Mouse (Mus musculus) midbrain, embryonic 13.5 days (tissue): Measurements from ENCODE around the gene Prkca. TPM values are rescaled to one million over a fixed set of nuclear protein-coding genes. Genes with fewer than 3 reads are reported as not detected.

ENCODE experiments used
- ATAC-seq: fragments of 200-750 bp; cut with Nextera tagmentation; 2 replicates; pipeline ENCODE4 v1.8.0; 2017; ENCODE audit warnings: mild to moderate bottlenecking, moderate TSS enrichment, moderate library complexity
- H3K27ac ChIP-seq: fragments of 300-500 bp; sonication (generic); 2 replicates; pipeline ENCODE4 v1.5.1; 2015; ENCODE audit warnings: inconsistent platforms, mild to moderate bottlenecking, moderate library complexity
- H3K27me3 ChIP-seq: fragments of 300-500 bp; sonication (generic); 2 replicates; pipeline ENCODE4 v1.6.1; 2015; ENCODE audit warnings: mild to moderate bottlenecking, inconsistent platforms
- H3K36me3 ChIP-seq: fragments of 300-500 bp; sonication (generic); 2 replicates; pipeline ENCODE4 v1.6.1; 2015; ENCODE audit warnings: mild to moderate bottlenecking, inconsistent platforms
- H3K4me1 ChIP-seq: fragments of 300-500 bp; sonication (generic); replicated peaks from 2 replicates; pipeline ENCODE4 v1.6.1; 2015; ENCODE audit warnings: inconsistent platforms
- H3K4me2 ChIP-seq: fragments of 300-500 bp; sonication (generic); replicated peaks from 2 replicates; pipeline ENCODE4 v1.6.1; 2015; ENCODE audit warnings: moderate library complexity, mild to moderate bottlenecking, inconsistent platforms
- H3K4me3 ChIP-seq: fragments of 300-500 bp; sonication (generic); replicated peaks from 2 replicates; pipeline ENCODE4 v1.5.1; 2015; ENCODE audit warnings: mild to moderate bottlenecking, inconsistent platforms
- H3K9ac ChIP-seq: fragments of 300-500 bp; sonication (generic); replicated peaks from 2 replicates; pipeline ENCODE4 v1.6.1; 2015; ENCODE audit warnings: mild to moderate bottlenecking, inconsistent platforms
- H3K9me3 ChIP-seq: fragments of 300-500 bp; sonication (generic); 2 replicates; pipeline ENCODE4 v1.6.1; 2016; ENCODE audit warnings: mild to moderate bottlenecking, inconsistent platforms
- WGBS: fragments of 180-500 bp; shearing (Covaris S2); methylation state at CpG from one replicate; pipeline ENCODE4 v1.1.7; 2015; 5-methylcytosine and 5-hydroxymethylcytosine counted together
- polyA plus RNA-seq: library from polyadenylated mRNA; unstranded; fragments of >200 nt; fragmentation: Nextera tagmentation; extraction: Ambion mirVana; gene quantifications from 2 replicates; pipeline ENCODE4 v1.2.1, GENCODE M21; 2015

Gene Prkca
- polyA plus RNA-seq, 1 experiment from 2014 or later = 3.3 TPM

DNA sequence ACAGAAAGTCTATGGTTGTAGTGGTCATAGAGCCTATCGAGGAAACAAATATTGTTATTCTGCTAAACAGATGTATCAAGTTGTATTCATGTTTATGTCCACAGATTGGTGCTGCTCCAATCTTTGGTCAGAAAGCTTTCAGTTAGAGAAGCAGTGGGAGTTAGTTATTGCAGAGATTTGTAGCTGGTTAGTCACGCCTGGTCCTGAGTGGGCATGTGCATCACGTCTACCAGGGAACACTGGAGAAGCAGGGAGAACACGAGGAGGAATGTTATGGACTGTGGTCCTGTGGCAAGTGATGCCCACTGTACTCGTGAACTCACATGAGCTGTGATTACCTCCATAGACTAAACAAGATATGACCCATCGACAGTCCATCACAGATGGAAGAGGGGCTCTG, 153.4 kb downstream of the Prkca start:
- no peaks in the 10 kb centered on the region for H3K36me3 ChIP-seq
- H3K9ac ChIP-seq = no peak overlapping the region
- 93% methylated on average over 6 of the region's 6 CpGs for WGBS
- no peak overlapping the region for H3K4me3 ChIP-seq
- no peaks in the 10 kb centered on the region for H3K9me3 ChIP-seq
- no peak for ATAC-seq
- no peaks in the 10 kb centered on the region for H3K27me3 ChIP-seq
- peaks cover 2% of the 10 kb centered on the region for H3K4me1 ChIP-seq
- H3K27ac ChIP-seq = no peak overlapping the region
- no peak overlapping the region for H3K4me2 ChIP-seq

DNA sequence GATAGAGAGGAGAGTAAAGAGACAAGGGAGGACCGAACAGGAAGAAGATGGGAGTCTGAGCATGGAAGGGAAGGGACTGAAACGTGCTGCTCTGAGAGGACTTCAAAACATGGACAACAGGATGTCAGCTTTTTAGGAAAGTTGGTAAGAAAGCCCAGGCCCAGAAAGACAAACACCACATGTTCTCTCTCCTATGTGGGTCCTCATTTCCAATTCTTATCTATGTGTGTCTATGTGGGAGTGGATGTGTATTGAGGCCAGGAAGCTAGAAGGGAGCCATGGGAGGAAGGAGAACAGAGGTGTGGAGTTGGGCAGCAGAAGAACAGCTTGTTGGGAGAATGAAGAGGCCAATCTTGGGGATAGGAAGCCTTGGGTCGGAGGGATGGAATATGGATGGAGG, 154.4 kb downstream of the Prkca start:
- H3K4me3 ChIP-seq = no peak overlapping the region
- no peaks in the 10 kb centered on the region for H3K27me3 ChIP-seq
- H3K4me2 ChIP-seq = no peak overlapping the region
- no peaks in the 10 kb centered on the region for H3K4me1 ChIP-seq
- no peak for ATAC-seq
- no peak overlapping the region for H3K9ac ChIP-seq
- no peaks in the 10 kb centered on the region for H3K36me3 ChIP-seq
- no peak overlapping the region for H3K27ac ChIP-seq
- no peaks in the 10 kb centered on the region for H3K9me3 ChIP-seq
- WGBS = 93% methylated on average over 3 of the region's 3 CpGs

DNA sequence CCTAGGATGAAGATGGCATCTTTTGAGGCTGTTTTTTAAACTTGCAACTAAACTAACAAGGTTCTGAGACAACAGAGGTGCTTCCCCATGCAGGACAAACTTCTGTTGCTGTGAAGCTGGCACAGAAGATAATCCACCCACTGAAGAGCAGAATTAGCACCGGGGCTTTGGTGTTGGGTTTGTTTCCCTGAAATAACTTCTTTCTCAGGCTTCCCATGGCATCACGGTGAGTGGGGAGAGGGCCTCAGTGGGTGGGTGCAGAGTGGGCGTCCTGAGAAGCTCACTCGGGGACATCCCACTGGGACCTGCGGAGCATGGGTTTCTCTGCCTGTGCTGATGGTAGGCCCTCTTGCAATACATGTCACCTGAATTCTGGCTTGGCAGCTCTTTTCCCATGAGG, 161.3 kb downstream of the Prkca start:
- Histone ChIP-seq H3K4me2 (no peak overlapping the region), H3K9me3 (no peaks in the 10 kb centered on the region), H3K27ac (no peak overlapping the region), H3K36me3 (no peaks in the 10 kb centered on the region), H3K27me3 (no peaks in the 10 kb centered on the region), H3K4me3 (no peak overlapping the region), H3K9ac (no peak overlapping the region), H3K4me1 (peaks cover 29% of the 10 kb centered on the region)
- no peak for ATAC-seq
- 89% methylated on average over 5 of the region's 5 CpGs for WGBS

DNA sequence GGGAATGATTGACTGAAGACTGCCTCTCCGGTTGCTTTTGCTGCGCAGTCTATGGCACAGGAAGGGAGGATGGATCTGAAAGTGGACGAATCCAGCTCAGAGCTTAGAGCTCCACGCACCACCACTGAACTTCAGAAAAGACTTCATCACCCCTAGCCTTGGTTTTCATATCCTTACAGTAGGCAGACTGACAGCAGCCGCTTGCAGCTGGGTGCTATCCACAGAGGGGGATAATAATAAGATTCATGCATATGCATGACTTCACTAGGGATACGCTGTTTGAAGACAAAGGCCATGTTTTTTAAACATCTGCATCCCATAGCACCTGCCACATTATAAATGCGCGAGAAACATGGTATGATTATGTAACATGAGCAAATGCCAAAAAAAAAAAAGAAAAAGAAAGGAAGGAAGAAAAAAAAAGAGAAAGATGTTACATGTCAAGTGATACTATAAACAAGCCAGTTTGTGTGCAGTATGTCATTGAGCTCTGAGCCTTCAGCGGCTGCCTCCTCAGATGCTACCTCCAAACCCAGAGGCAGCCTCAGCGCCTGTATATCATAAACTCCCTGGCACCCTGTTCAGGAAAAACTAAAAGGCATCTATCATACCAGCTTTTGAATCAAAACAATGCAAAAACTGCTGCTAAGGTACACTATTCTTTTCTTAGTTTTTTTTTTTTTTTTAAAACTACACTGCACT, 162.6 kb downstream of the Prkca start:
- Histone ChIP-seq H3K9me3 (no peaks in the 10 kb centered on the region), H3K36me3 (no peaks in the 10 kb centered on the region), H3K9ac (no peak overlapping the region), H3K27me3 (no peaks in the 10 kb centered on the region), H3K4me2 (0 out of 2 replicates have a peak overlapping the region, but pooled peaks have one; percentile 19), H3K4me1 (peaks cover 33% of the 10 kb centered on the region), H3K4me3 (no peak overlapping the region), H3K27ac (peak overlapping the region; percentile 65)
- peak; percentile 87 for ATAC-seq
- 33% methylated on average over 10 of the region's 10 CpGs for WGBS

DNA sequence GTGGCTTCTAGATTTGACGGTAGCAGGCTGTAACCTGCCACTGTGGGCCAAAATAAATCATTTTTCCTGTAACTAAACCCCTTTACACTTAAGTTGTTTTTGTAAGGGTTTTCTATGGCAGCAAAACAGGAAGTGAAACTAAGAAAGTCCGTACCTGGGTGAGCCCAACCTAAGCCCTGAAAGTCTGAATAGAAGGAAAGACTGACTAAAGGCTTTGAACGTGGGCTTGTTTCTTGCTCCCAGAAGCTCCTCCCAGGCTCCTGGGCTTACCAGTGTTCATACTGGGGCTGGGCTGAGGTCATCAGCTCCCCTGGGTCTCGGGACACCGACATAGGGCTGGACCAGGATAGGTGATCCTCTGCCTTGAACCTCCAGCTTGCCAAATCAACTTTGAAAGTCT, 164.9 kb downstream of the Prkca start:
- no peak overlapping the region for H3K4me3 ChIP-seq
- H3K36me3 ChIP-seq = no peaks in the 10 kb centered on the region
- WGBS = 84% methylated on average over 5 of the region's 5 CpGs
- no peak overlapping the region for H3K9ac ChIP-seq
- H3K4me2 ChIP-seq = no peak overlapping the region
- H3K4me1 ChIP-seq = peaks cover 33% of the 10 kb centered on the region
- H3K9me3 ChIP-seq = no peaks in the 10 kb centered on the region
- no peak for ATAC-seq
- H3K27ac ChIP-seq = no peak overlapping the region
- H3K27me3 ChIP-seq = no peaks in the 10 kb centered on the region

DNA sequence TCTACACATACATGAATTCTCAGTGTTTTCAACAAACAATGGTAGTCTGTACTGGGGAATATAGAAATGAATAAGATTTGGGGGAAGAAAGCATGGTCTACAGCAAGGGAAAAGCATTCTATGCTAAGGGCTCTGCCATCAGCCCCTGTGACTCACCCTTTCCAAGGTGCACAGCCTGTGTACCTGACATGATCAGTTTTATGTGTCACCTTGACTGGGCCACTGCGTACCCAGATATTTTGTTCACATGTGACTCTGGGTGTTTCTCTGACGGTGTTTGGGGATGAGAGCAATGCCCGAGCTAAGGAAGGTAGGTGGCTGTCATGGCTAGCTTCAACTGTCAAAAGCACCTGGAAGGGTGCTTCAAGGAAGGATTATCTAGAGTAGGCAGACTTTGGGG, 165.5 kb downstream of the Prkca start:
- Histone ChIP-seq H3K9ac (no peak overlapping the region), H3K27me3 (no peaks in the 10 kb centered on the region), H3K27ac (no peak overlapping the region), H3K4me2 (no peak overlapping the region), H3K9me3 (no peaks in the 10 kb centered on the region), H3K4me1 (peaks cover 33% of the 10 kb centered on the region), H3K36me3 (no peaks in the 10 kb centered on the region), H3K4me3 (no peak overlapping the region)
- 98% methylated on average over 3 of the region's 3 CpGs for WGBS
- no peak for ATAC-seq

DNA sequence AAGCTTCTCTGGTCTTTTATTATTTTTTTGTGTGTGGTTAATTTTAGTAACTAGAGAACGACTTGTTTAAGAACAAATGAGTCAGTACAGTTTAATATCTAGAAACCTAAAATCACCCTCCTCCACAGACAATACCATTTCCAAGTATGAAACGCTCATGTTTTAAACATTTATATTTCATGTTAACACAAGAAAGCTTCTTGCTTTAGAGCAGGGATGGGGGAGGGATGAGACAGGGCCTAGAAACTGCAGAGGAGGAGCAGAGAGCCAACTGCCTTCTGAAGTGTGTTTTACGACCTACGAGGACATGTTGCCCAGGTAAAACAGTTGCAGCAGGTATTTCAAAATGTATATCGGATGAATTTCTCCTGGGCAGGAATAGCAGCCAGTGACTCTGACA, 167.0 kb downstream of the Prkca start:
- Histone ChIP-seq H3K36me3 (no peaks in the 10 kb centered on the region), H3K4me2 (no peak overlapping the region), H3K4me3 (no peak overlapping the region), H3K4me1 (peaks cover 26% of the 10 kb centered on the region), H3K27me3 (no peaks in the 10 kb centered on the region), H3K9me3 (no peaks in the 10 kb centered on the region), H3K9ac (no peak overlapping the region), H3K27ac (no peak overlapping the region)
- WGBS = 89% methylated on average over 5 of the region's 5 CpGs
- no peak for ATAC-seq

DNA sequence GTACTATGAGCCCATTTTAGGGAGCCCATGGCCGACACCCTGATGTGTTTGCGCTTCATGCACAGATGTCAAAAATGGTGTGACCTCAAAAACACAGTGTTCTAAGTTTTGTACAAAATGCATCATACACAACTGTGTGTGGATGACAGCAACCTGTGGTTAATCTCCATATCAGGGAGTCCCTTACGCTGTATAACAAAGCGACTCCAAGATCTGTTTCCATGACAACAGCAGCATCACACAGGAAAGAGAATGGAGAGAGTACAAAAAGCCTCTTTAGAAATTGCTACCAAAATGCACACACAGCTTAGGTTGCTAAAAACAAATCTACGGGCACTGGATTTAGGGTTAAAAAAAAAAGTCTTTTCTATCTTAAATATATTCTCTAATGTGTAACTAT, 171.8 kb downstream of the Prkca start:
- WGBS = 48% methylated on average over 5 of the region's 5 CpGs
- no peak overlapping the region for H3K27ac ChIP-seq
- no peak overlapping the region for H3K4me2 ChIP-seq
- peak; percentile 71 for ATAC-seq
- H3K36me3 ChIP-seq = no peaks in the 10 kb centered on the region
- peaks cover 10% of the 10 kb centered on the region for H3K4me1 ChIP-seq
- H3K9ac ChIP-seq = no peak overlapping the region
- H3K4me3 ChIP-seq = no peak overlapping the region
- H3K9me3 ChIP-seq = no peaks in the 10 kb centered on the region
- H3K27me3 ChIP-seq = no peaks in the 10 kb centered on the region

DNA sequence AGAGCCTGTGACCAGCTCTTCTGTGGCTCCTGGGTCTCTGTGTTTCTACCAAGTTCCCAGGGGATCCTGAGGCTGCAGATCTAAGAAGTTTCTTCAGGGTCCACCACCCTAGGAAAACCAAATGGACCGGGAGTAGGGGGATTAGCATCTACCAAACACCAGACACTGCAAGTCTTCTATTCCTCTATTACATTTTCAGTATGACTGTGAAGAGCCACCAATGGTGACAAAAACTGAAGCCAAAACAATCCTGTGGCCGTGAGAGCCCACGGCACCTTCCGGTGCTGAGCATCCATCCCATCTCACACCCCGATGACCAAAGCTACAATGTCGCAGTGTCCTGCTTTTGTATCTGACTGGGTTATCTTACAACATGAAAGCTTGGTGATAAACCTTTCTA, 172.5 kb downstream of the Prkca start:
- Histone ChIP-seq H3K4me3 (no peak overlapping the region), H3K4me2 (no peak overlapping the region), H3K27ac (no peak overlapping the region), H3K9ac (no peak overlapping the region), H3K4me1 (peaks cover 8% of the 10 kb centered on the region), H3K27me3 (no peaks in the 10 kb centered on the region), H3K9me3 (no peaks in the 10 kb centered on the region), H3K36me3 (no peaks in the 10 kb centered on the region)
- no peak for ATAC-seq
- 96% methylated on average over 6 of the region's 6 CpGs for WGBS

DNA sequence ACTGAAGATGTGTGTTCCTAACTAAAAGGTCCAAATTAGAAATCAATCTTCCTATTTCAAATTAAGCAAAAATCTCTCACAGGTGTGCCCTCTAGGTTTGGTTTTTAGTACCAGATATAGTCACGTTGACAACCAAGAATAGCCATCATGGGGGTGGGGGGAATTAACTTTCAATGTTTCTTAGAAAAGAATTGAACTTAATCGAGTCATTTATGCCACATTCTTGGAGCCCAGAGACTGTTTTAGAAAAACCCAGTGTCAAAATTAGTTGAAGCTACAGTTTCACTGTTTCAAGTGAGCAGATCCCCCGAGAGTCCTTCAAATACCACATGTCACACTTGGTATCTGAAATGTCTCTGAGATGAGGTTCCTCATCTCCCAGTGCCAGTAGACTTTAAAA, 173.6 kb downstream of the Prkca start:
- ATAC-seq = no peak
- H3K4me3 ChIP-seq = no peak overlapping the region
- H3K36me3 ChIP-seq = no peaks in the 10 kb centered on the region
- H3K4me2 ChIP-seq = no peak overlapping the region
- H3K4me1 ChIP-seq = peaks cover 8% of the 10 kb centered on the region
- no peak overlapping the region for H3K9ac ChIP-seq
- no peaks in the 10 kb centered on the region for H3K27me3 ChIP-seq
- WGBS = 85% methylated on average over 3 of the region's 3 CpGs
- H3K27ac ChIP-seq = no peak overlapping the region
- no peaks in the 10 kb centered on the region for H3K9me3 ChIP-seq

DNA sequence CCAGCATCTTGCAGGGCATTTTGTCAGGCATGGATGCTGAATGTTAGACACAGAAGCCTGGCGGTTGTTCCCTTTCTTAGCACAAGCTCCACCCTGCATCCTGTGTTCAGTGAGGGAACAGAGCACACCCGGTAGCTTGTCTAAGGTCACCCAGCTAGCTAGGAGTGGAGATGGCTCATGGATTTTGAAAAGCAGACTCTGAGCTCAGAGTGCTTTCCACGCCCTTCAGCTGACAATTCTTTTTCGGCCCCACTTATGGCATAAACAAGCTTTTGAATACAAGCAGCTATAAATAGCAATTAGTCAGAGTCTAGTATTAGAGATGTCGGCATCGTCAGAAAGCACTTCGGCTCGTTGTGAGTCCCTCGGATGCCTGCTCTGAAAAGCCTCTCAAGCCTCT, 178.0 kb downstream of the Prkca start:
- Histone ChIP-seq H3K27ac (0 out of 2 replicates have a peak overlapping the region, but pooled peaks have one; percentile 3), H3K27me3 (no peaks in the 10 kb centered on the region), H3K9ac (no peak overlapping the region), H3K4me1 (peaks cover 14% of the 10 kb centered on the region), H3K4me2 (no peak overlapping the region), H3K9me3 (no peaks in the 10 kb centered on the region), H3K36me3 (no peaks in the 10 kb centered on the region), H3K4me3 (no peak overlapping the region)
- no peak for ATAC-seq
- WGBS = 73% methylated on average over 9 of the region's 9 CpGs

DNA sequence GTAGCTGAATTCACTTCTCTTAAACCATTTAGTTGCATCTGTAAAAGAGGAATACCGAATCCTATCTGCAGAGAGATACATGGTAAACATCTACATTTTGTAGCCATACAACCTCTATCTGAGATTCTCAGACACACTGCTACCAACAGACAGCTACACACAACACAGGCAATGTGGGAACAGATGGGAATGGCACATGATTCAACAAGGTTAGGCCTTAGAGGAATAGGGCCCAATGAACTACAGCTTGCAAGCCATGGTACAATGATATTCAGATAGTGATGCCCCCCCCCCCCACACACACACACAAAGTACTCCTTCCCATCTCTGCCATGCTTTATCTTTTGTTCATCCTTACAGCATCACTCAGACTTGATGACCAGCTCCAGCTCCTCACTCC, 181.1 kb downstream of the Prkca start:
- Histone ChIP-seq H3K9ac (no peak overlapping the region), H3K4me2 (no peak overlapping the region), H3K36me3 (no peaks in the 10 kb centered on the region), H3K4me1 (peaks cover 14% of the 10 kb centered on the region), H3K27me3 (no peaks in the 10 kb centered on the region), H3K4me3 (no peak overlapping the region), H3K27ac (peak overlapping the region; percentile 71), H3K9me3 (peaks cover 15% of the 10 kb centered on the region)
- 82% methylated on average over 1 of the region's 1 CpGs for whole genome bisulfite sequencing
- no peak for ATAC-seq

DNA sequence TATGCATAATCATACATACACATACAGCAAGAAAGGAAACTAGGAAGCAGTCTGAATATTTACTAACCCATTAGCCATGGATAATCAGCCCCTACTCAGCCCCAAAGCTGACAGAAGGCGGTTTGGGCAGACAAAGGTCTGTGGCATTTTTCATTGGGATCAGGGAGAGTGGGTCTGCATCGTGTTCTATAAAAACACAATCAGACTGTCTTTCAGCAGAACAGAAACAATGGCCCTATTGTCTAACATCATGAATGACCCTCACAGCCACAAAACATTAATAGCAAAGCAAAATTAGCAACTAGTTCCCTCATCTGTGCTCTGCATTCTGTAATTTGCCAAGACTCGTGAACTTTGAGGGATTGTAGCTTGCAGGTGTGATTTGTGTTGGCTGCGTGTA, 181.6 kb downstream of the Prkca start:
- Histone ChIP-seq H3K9ac (no peak overlapping the region), H3K4me3 (no peak overlapping the region), H3K36me3 (no peaks in the 10 kb centered on the region), H3K27me3 (no peaks in the 10 kb centered on the region), H3K4me2 (no peak overlapping the region), H3K27ac (peak overlapping the region; percentile 71), H3K9me3 (peaks cover 15% of the 10 kb centered on the region), H3K4me1 (peaks cover 14% of the 10 kb centered on the region)
- peak; percentile 58; the same call in 1 of the 2 replicates for ATAC-seq
- WGBS = 17% methylated on average over 4 of the region's 4 CpGs
